Mouse (Mus musculus): ENCODE measurements around the gene Dnajc6.

DNA sequence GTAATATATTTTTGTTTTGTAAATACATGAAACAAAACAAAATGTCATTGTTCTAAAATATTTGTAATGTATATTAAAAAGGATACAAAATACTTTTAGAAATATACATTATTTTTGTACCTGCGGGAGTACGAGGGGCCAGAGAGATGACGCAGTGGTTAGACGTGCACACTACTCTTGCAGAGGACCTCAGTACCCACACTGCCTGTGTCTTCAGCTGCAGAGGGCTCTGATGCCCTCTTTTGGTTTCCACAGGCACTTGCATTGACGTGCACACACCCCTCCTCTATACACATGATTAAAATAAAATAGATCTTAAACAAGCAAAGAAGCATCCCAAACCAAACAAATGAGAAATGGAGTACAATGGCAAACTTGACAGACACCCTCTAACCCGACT, 146.3 kb downstream of the Dnajc6 start:
- TF ChIP-seq CTCF (IDR thresholded peaks at IDR 0.05; ENCODE audit: insufficient read depth, low read length) (no peak), POLR2A (IDR thresholded peaks at IDR 0.05; ENCODE audit: borderline replicate concordance, extremely low read depth, low read depth, low read length) (no peak)

Data from lung, adult 2 months (tissue).